Mouse (Mus musculus) liver, embryonic 15.5 days (tissue): Measurements from ENCODE around the gene Zfp260. TPM values are rescaled to one million over a fixed set of nuclear protein-coding genes. Genes with fewer than 3 reads are reported as not detected.

Source experiments
- ATAC-seq: fragments of 200-750 bp; cut with Nextera tagmentation; 2 replicates; pipeline ENCODE4 v1.8.0; 2017; ENCODE audit warnings: moderate number of reproducible peaks, mild to moderate bottlenecking, moderate library complexity; ENCODE audit not compliant: insufficient read depth
- H3K27ac ChIP-seq: fragments of 300-500 bp; sonication (generic); replicated peaks from 2 replicates; pipeline ENCODE4 v1.5.1; 2015; ENCODE audit warnings: mild to moderate bottlenecking, inconsistent platforms
- H3K27me3 ChIP-seq: fragments of 300-500 bp; sonication (generic); 2 replicates; pipeline ENCODE4 v1.6.1; 2015; ENCODE audit warnings: mild to moderate bottlenecking, inconsistent platforms
- H3K36me3 ChIP-seq: fragments of 300-500 bp; sonication (generic); replicated peaks from 2 replicates; pipeline ENCODE4 v1.6.1; 2015; ENCODE audit warnings: moderate library complexity, mild to moderate bottlenecking, inconsistent platforms
- H3K4me1 ChIP-seq: fragments of 300-500 bp; sonication (generic); replicated peaks from 2 replicates; pipeline ENCODE4 v1.6.1; 2015; ENCODE audit warnings: inconsistent platforms
- H3K4me2 ChIP-seq: fragments of 300-500 bp; sonication (generic); 2 replicates; pipeline ENCODE4 v1.6.1; 2015; ENCODE audit warnings: moderate library complexity, mild to moderate bottlenecking, inconsistent platforms
- H3K4me3 ChIP-seq: fragments of 300-500 bp; sonication (generic); replicated peaks from 2 replicates; pipeline ENCODE4 v1.5.1; 2015; ENCODE audit warnings: mild to moderate bottlenecking, inconsistent platforms
- H3K9ac ChIP-seq: fragments of 300-500 bp; sonication (generic); 2 replicates; pipeline ENCODE4 v1.6.1; 2015; ENCODE audit warnings: moderate library complexity, mild to moderate bottlenecking, inconsistent platforms
- H3K9me3 ChIP-seq: fragments of 300-500 bp; sonication (generic); replicated peaks from 2 replicates; pipeline ENCODE4 v1.6.1; 2016; ENCODE audit warnings: inconsistent platforms
- WGBS: fragments of 180-500 bp; shearing (Covaris S2); methylation state at CpG from one replicate; pipeline ENCODE4 v1.1.7; 2015; ENCODE audit warnings: mixed read lengths; ENCODE audit not compliant: insufficient replicate concordance; 5-methylcytosine and 5-hydroxymethylcytosine counted together
- polyA plus RNA-seq: library from polyadenylated mRNA; unstranded; fragments of >200 nt; fragmentation: Nextera tagmentation; extraction: Ambion mirVana; gene quantifications from 2 replicates; pipeline ENCODE4 v1.2.1, GENCODE M21; 2015

Zfp260 gene
- polyA plus RNA-seq = 12.2 and 13.4 TPM in 2 replicates

GRCm38 (mm10) chr7:30094646-30095429 is at the start of gene Zfp260:
Zfp260 (plus strand) TSS chr7:30094777.
- Histone ChIP-seq H3K27ac (peak within 1 kb of the TSS; percentile 82), H3K36me3 (0 out of 2 replicates have a peak, but pooled peaks cover 4% of the 10 kb centered on the region), H3K27me3 (no peaks in the 10 kb centered on the region), H3K4me3 (peak within 1 kb of the TSS; percentile 73), H3K9me3 (no peaks in the 10 kb centered on the region), H3K4me2 (peak within 1 kb of the TSS; percentile 83), H3K4me1 (peaks cover 34% of the 10 kb centered on the region), H3K9ac (peak within 1 kb of the TSS; percentile 54)
- peak; percentile 63 for ATAC-seq
- whole genome bisulfite sequencing = under 1% methylated on average over 26 of the region's 26 CpGs

GRCm38 (mm10) chr7:30048126-30048525 is 46.5 kb upstream of the Zfp260 start:
- Histone ChIP-seq H3K4me2 (no peak overlapping the region), H3K27ac (no peak overlapping the region), H3K4me3 (no peak overlapping the region), H3K9ac (no peak overlapping the region), H3K4me1 (peaks cover 16% of the 10 kb centered on the region), H3K9me3 (no peaks in the 10 kb centered on the region), H3K27me3 (no peaks in the 10 kb centered on the region), H3K36me3 (no peaks in the 10 kb centered on the region)
- no peak for ATAC-seq
- 77% methylated on average over 4 of the region's 4 CpGs for WGBS

- Histone ChIP-seq H3K36me3 (no peaks in the 10 kb centered on the region), H3K27ac (peak within 1 kb of the TSS; percentile 45; the same call in 1 of the 2 replicates), H3K9ac (peak within 1 kb of the TSS; percentile 67), H3K4me1 (peaks cover 16% of the 10 kb centered on the region), H3K9me3 (no peaks in the 10 kb centered on the region), H3K27me3 (no peaks in the 10 kb centered on the region), H3K4me3 (peak within 1 kb of the TSS; percentile 73), H3K4me2 (peak within 1 kb of the TSS; percentile 97)
- WGBS = under 1% methylated on average over 40 of the region's 40 CpGs
- ATAC-seq = peak; percentile 99
Measured at GRCm38 (mm10) chr7:30050882-30051548, 43.6 kb upstream of the Zfp260 start, which contains the start of gene Zfp14. Zfp14 (minus strand) TSS chr7:30051380.

GRCm38 (mm10) chr7:30053591-30053990 is 41.0 kb upstream of the Zfp260 start:
- peaks cover 12% of the 10 kb centered on the region for H3K36me3 ChIP-seq
- WGBS = 12% methylated on average over 3 of the region's 3 CpGs
- no peak overlapping the region for H3K4me3 ChIP-seq
- no peak for ATAC-seq
- H3K4me1 ChIP-seq = peaks cover 16% of the 10 kb centered on the region
- no peaks in the 10 kb centered on the region for H3K27me3 ChIP-seq
- no peak overlapping the region for H3K4me2 ChIP-seq
- no peak overlapping the region for H3K27ac ChIP-seq
- no peaks in the 10 kb centered on the region for H3K9me3 ChIP-seq
- H3K9ac ChIP-seq = no peak overlapping the region

- no peak for ATAC-seq
- 76% methylated on average over 6 of the region's 6 CpGs for WGBS
- no peaks in the 10 kb centered on the region for H3K9me3 ChIP-seq
- no peak overlapping the region for H3K4me3 ChIP-seq
- H3K27ac ChIP-seq = no peak overlapping the region
- H3K27me3 ChIP-seq = no peaks in the 10 kb centered on the region
- H3K9ac ChIP-seq = no peak overlapping the region
- H3K4me1 ChIP-seq = no peaks in the 10 kb centered on the region
- no peak overlapping the region for H3K4me2 ChIP-seq
- peaks cover 12% of the 10 kb centered on the region for H3K36me3 ChIP-seq
Measured at GRCm38 (mm10) chr7:30060341-30060740, 34.2 kb upstream of the Zfp260 start.

GRCm38 (mm10) chr7:30062478-30062877 is 32.1 kb upstream of the Zfp260 start:
- no peaks in the 10 kb centered on the region for H3K4me1 ChIP-seq
- H3K9me3 ChIP-seq = no peaks in the 10 kb centered on the region
- H3K27ac ChIP-seq = no peak overlapping the region
- 72% methylated on average over 5 of the region's 5 CpGs for WGBS
- H3K9ac ChIP-seq = no peak overlapping the region
- H3K36me3 ChIP-seq = peaks cover 4% of the 10 kb centered on the region; the same call in 1 of the 2 replicates
- no peak overlapping the region for H3K4me2 ChIP-seq
- H3K27me3 ChIP-seq = no peaks in the 10 kb centered on the region
- H3K4me3 ChIP-seq = no peak overlapping the region
- ATAC-seq = no peak

GRCm38 (mm10) chr7:30064622-30065021 is 30.0 kb upstream of the Zfp260 start:
- H3K9me3 ChIP-seq = no peaks in the 10 kb centered on the region
- peaks cover 4% of the 10 kb centered on the region; the same call in 1 of the 2 replicates for H3K36me3 ChIP-seq
- no peak overlapping the region for H3K27ac ChIP-seq
- H3K27me3 ChIP-seq = no peaks in the 10 kb centered on the region
- H3K4me1 ChIP-seq = no peaks in the 10 kb centered on the region
- 75% methylated on average over 5 of the region's 5 CpGs for WGBS
- no peak overlapping the region for H3K9ac ChIP-seq
- ATAC-seq = no peak
- no peak overlapping the region for H3K4me2 ChIP-seq
- H3K4me3 ChIP-seq = no peak overlapping the region

GRCm38 (mm10) chr7:30072146-30073028 is 22.2 kb upstream of the Zfp260 start, which contains the start of gene Zfp82:
Zfp82 (minus strand) TSS chr7:30072900.
- no peaks in the 10 kb centered on the region for H3K27me3 ChIP-seq
- H3K9ac ChIP-seq = peak within 1 kb of the TSS; percentile 68
- no peaks in the 10 kb centered on the region for H3K36me3 ChIP-seq
- peaks cover 18% of the 10 kb centered on the region for H3K4me1 ChIP-seq
- 1% methylated on average over 50 of the region's 50 CpGs for WGBS
- ATAC-seq = peak; percentile 93
- peak within 1 kb of the TSS; percentile 97 for H3K4me2 ChIP-seq
- H3K27ac ChIP-seq = peak within 1 kb of the TSS; percentile 75
- peak within 1 kb of the TSS; percentile 83 for H3K4me3 ChIP-seq
- H3K9me3 ChIP-seq = no peaks in the 10 kb centered on the region

- H3K9me3 ChIP-seq = no peaks in the 10 kb centered on the region
- WGBS = 69% methylated on average over 9 of the region's 9 CpGs
- ATAC-seq = no peak
- H3K9ac ChIP-seq = no peak overlapping the region
- H3K27me3 ChIP-seq = no peaks in the 10 kb centered on the region
- no peak overlapping the region for H3K4me3 ChIP-seq
- H3K36me3 ChIP-seq = peaks cover 12% of the 10 kb centered on the region
- no peak overlapping the region for H3K27ac ChIP-seq
- H3K4me2 ChIP-seq = no peak overlapping the region
- peaks cover 19% of the 10 kb centered on the region for H3K4me1 ChIP-seq
Measured at GRCm38 (mm10) chr7:30086524-30086923, 8.1 kb upstream of the Zfp260 start.

GRCm38 (mm10) chr7:30089405-30089804 is 5.2 kb upstream of the Zfp260 start:
- Histone ChIP-seq H3K36me3 (peaks cover 12% of the 10 kb centered on the region), H3K4me2 (peak overlapping the region; percentile 85), H3K27ac (no peak overlapping the region), H3K27me3 (no peaks in the 10 kb centered on the region), H3K9me3 (no peaks in the 10 kb centered on the region), H3K4me3 (peak overlapping the region; percentile 64), H3K9ac (peak overlapping the region; percentile 50), H3K4me1 (peaks cover 27% of the 10 kb centered on the region)
- 21% methylated on average over 6 of the region's 6 CpGs for WGBS
- no peak for ATAC-seq
